Comparison of ENCODE assay signal across 8 mouse cellular contexts in the genomic region with DNA sequence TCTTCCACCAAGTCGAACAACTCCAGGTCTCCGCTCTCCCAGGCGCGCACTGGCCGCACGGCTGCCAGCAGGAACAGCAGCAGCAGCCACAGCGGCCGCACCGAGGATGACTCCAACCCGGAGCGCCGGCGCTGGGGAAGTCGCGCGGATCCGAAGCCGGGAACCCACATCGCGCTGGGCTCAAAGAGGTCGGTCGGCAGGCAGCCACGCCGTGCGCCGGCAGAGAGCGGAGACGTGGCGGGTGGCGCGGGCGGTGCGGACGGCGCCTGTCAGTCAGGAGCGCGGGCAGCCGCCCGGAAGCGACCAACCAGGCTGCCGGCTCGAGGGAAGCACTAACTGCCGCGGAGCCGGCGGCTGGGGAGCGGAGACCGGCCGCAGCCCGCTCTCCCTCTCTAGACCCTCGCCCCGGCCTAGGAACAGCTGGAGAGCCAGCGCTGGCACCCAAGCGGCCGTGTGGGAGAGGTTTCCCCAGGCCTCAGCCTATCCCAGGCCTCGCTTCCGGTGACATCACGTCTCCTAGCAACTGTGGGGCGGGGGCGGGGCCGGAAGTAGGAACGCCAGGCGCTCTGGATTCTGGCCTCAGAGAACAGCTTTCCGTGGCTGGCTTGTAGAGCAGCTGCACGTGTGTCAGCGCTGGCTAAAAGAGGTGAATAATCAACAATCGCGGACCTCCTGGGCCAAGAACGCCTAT. TPM values are rescaled to one million over a fixed set of nuclear protein-coding genes. Genes with fewer than 3 reads are reported as not detected.
DNase-seq lines count a peak whose midpoint lies in the region; ATAC-seq and TF ChIP-seq lines count a peak whose summit lies in the region.

A gene (minus strand): TSS at position 500 of the 691 bp plus-strand sequence.

- H3K4me1 ChIP-seq in bone marrow macrophage, adult 2 months (ENCODE audit: control insufficient read depth, insufficient read depth, low read length) = peaks cover 6% of the 10 kb centered on the region
- H3K4me1 ChIP-seq in embryonic fibroblast, embryonic 13.5 days (ENCODE audit: control insufficient read depth, insufficient read depth, low read length) = peaks cover 4% of the 10 kb centered on the region; the same call in 1 of the 2 replicates
- H3K4me1 ChIP-seq in kidney, embryonic 14.5 days (ENCODE audit: control insufficient read depth, insufficient read depth, low read length) = peaks cover 8% of the 10 kb centered on the region; the same call in 1 of the 2 replicates
- H3K4me1 ChIP-seq in limb, embryonic 15.5 days = peaks cover 2% of the 10 kb centered on the region; the same call in 1 of the 2 replicates

- under 1% methylated on average over 59 of the region's 69 CpGs for WGBS in kidney, embryonic 14.5 days
- under 1% methylated on average over 69 of the region's 69 CpGs for WGBS in limb, embryonic 15.5 days

- peak; percentile 96 for DNase-seq in A20 (ENCODE audit: low read depth, low spot score)
- DNase-seq in heart, adult 9 months (ENCODE audit: low spot score in 2 of 2) = peak; percentile 89 to 90
- peak; percentile 50 to 67 for DNase-seq in monocyte, adult 2 months (ENCODE audit: low read depth in 1 of 2, low spot score in 2 of 2)
- DNase-seq in spleen, postnatal 36 days (ENCODE audit: low spot score in 2 of 2) = peak; percentile 74 to 80

- H3K4me2 ChIP-seq in kidney, embryonic 14.5 days (replicated peaks; ENCODE audit: low read depth, low read length) = peak within 1 kb of the TSS; percentile 70
- H3K4me2 ChIP-seq in limb, embryonic 15.5 days = peak within 1 kb of the TSS; percentile 54

- no peaks in the 10 kb centered on the region for H3K36me3 ChIP-seq in kidney, embryonic 14.5 days (ENCODE audit: control insufficient read depth, insufficient read depth, low read length)
- no peaks in the 10 kb centered on the region for H3K36me3 ChIP-seq in limb, embryonic 15.5 days

- ATAC-seq in kidney, embryonic 14.5 days (ENCODE audit: low FRiP score, low TSS enrichment) = peak; percentile 100
- ATAC-seq in limb, embryonic 15.5 days (ENCODE audit: insufficient number of reproducible peaks, low FRiP score, low TSS enrichment, low read depth) = peak; percentile 98

- TF ChIP-seq CTCF in bone marrow macrophage, adult 2 months (IDR thresholded peaks at IDR 0.05; ENCODE audit: low read depth, low read length) = no peak
- no peak for TF ChIP-seq CTCF in embryonic fibroblast, embryonic 13.5 days (IDR thresholded peaks at IDR 0.05; ENCODE audit: borderline replicate concordance, insufficient read depth, low read length)

- peak within 1 kb of the TSS; percentile 72 for H3K4me3 ChIP-seq in bone marrow macrophage, adult 2 months (ENCODE audit: insufficient read depth, low read length)
- H3K4me3 ChIP-seq in embryonic fibroblast, embryonic 13.5 days (ENCODE audit: insufficient read depth, low read length) = peak within 1 kb of the TSS; percentile 89
- H3K4me3 ChIP-seq in kidney, embryonic 14.5 days (ENCODE audit: low read length) = peak within 1 kb of the TSS; percentile 84
- H3K4me3 ChIP-seq in limb, embryonic 15.5 days = peak within 1 kb of the TSS; percentile 67

- no peaks in the 10 kb centered on the region for H3K27me3 ChIP-seq in kidney, embryonic 14.5 days (ENCODE audit: control insufficient read depth, insufficient read depth, low read length)
- no peaks in the 10 kb centered on the region for H3K27me3 ChIP-seq in limb, embryonic 15.5 days

- TF ChIP-seq POLR2A in bone marrow macrophage, adult 2 months (IDR thresholded peaks at IDR 0.05; ENCODE audit: borderline replicate concordance, low read depth, low read length) = no peak
- TF ChIP-seq POLR2A in embryonic fibroblast, embryonic 13.5 days (IDR thresholded peaks at IDR 0.05; ENCODE audit: low read depth, low read length) = peak; percentile 87

- H3K9me3 ChIP-seq in kidney, embryonic 14.5 days (ENCODE audit: control insufficient read depth, low read length) = no peaks in the 10 kb centered on the region
- no peaks in the 10 kb centered on the region for H3K9me3 ChIP-seq in limb, embryonic 15.5 days

- peak within 1 kb of the TSS; percentile 83 for H3K9ac ChIP-seq in kidney, embryonic 14.5 days (ENCODE audit: low read depth, low read length)
- peak within 1 kb of the TSS; percentile 85 for H3K9ac ChIP-seq in limb, embryonic 15.5 days

- H3K27ac ChIP-seq in bone marrow macrophage, adult 2 months (ENCODE audit: insufficient read depth, low read depth, low read length) = peak within 1 kb of the TSS; percentile 76
- H3K27ac ChIP-seq in embryonic fibroblast, embryonic 13.5 days (ENCODE audit: insufficient read depth, low read length) = peak within 1 kb of the TSS; percentile 85
- peak within 1 kb of the TSS; percentile 96 for H3K27ac ChIP-seq in kidney, embryonic 14.5 days (ENCODE audit: low read depth, low read length)
- H3K27ac ChIP-seq in limb, embryonic 15.5 days = peak within 1 kb of the TSS; percentile 99

RNA-seq across cellular contexts. Expression of the gene that starts here (rescaled TPM):
- polyA plus RNA-seq in bone marrow macrophage, adult 2 months (2012; ENCODE audit: insufficient read depth, insufficient read length, missing spikeins) = 19.5 and 25.0 TPM in 2 replicates
- polyA plus RNA-seq in embryonic fibroblast, embryonic 13.5 days (2011; ENCODE audit: insufficient read length, low read depth, missing spikeins) = 44.4 and 47.0 TPM in 2 replicates
- 36.0 and 38.6 TPM in 2 replicates for polyA plus RNA-seq in kidney, embryonic 14.5 days (2014; fragmentation: Nextera tagmentation; extraction: Ambion mirVana)
- polyA plus RNA-seq in limb, embryonic 15.5 days (2015; fragmentation: Nextera tagmentation; extraction: Ambion mirVana) = 42.2 and 44.0 TPM in 2 replicates

Comparison
In these comparisons a context has a peak if more than half of its experiments do, and no peak if none do; other contexts are left out.
1. Peak in every context shown above with its lines: DNase-seq, ATAC-seq, H3K4me3 ChIP-seq and H3K27ac ChIP-seq.